Mouse (Mus musculus) kidney, adult 18-20 months (tissue): ENCODE measurements at regions not wholly inside any gene's neighbourhood (a gene's known extent, or its start where the extent isn't known, plus 50 kb on each side); places are given as distances from the start of the nearest gene placed in this dataset.
A peak's percentile ranks its signal among the peaks of the same experiment; 100 is the strongest.
"Not testable (repeated sequence)": the region's sequence is repeated elsewhere in the genome, so short reads cannot be mapped to it uniquely, and the experiment has no call there.

Experiments
- DNase-seq: peaks from one replicate; pipeline ENCODE4 v3.0.0; 2021

DNA sequence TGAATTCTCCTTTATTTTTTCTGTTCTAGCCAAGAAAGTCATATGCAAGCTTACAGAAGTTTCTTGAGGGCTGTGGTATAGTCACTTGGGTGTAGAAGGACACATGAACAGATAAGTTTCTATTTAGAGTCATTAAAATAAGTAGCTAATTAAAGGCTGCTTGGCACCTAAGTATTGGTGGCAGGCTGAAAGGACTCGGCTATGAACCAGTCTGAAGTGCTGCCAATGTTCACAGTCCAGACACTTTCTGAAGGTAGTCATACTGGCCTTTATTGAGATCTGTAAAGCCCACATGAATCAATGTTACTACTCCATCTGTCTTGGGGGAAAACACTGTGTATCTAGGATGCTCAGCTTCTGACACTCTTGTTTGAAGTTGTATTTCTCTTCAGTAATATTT is 269.8 kb upstream of the Mpdz start:
- no peak for DNase-seq

DNA sequence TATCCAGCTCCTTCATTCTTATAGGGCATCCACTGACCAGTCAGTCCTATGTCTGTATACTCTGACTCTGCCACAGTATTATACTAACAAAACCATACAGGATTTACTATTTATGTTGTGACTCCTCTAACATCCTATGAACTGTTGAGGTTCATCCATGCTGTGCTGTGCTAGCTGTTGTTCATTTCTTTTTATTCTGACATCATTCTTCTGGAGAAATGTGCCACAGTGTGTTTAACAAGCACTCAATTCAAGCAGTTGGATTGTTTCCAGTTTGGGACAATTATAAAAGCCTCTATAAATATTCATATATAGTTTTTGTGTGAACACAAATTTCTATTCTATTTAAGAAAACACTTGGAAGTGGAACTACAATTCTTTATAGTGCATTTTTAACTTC is 252.6 kb upstream of the Mpdz start:
- DNase-seq = no peak

DNA sequence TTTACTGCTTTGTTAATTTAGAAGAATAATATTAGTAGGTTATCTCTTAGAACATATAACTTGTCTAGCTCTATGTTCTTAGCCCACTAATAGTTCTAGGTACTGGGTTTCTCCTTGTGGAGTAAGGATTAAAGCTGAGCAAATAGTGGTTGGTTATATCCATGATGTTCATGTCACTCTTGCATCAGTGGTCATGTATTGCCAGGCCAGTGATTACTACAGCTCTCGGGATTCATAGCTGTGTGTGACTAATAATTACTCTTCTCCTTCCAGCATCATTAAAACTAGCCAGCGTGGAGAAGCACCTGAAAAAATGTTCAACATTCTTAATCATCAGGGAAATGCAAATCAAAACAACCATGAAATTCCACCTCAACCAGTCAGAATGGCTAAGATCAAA is 234.6 kb upstream of the Mpdz start:
- no peak for DNase-seq

DNA sequence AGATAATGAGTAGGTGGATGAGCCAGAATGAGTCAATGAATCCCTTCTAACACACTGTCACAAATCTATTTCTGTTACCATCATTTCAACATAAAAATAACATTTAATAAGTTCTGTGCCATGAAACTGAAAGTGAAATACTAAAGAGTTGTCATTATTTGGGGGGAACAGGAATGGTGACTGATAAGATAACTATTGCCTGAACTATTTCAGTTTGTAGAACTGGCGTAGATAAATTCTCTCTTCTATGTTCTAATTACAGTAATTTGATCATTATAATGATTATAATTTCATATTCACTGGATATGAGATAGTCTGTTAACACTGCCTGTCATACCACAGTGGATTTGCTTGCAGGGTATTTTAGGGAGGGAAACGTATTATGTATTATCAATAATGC is 232.3 kb upstream of the Mpdz start:
- DNase-seq = no peak

DNA sequence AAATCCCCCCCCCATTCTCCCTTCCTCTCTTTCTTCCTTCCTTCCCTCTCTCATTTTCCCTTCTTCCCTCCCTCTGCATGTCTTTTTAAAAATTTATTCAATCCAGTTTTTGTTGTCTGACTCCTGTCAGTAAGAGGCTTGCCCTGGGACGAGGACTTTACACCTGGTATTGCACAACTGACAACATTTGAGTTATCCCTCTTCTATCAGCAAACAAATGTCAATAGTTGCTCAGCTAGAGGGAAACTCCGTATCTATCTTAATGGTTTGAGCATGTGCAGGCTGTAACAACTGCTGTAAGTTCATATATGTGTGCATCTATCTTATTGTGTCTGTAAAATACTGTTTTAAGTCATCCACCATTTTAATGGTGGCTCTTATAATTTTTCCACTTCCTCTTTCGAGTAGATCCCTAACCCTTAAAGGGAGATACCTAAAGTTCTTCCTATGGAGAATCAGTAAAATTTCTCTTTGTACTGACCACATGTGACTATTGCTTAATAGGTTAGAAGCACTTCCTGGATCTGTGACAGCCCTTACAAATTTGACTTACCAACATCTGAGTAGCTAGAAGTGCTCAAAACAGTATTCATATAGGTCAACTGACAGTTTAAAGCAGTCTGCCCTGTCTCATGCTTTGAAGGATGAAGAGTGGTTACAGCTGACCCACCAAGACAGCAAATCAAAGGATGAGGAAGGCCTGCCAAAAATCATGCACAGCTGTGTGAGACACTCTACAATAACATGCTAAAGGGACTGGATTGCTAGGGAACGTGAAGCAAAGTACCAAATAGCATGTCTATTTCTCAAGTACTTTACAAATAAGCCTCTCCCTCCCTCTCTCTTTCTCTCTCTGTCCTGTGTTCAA is 231.0 kb upstream of the Mpdz start:
- no peak for DNase-seq

DNA sequence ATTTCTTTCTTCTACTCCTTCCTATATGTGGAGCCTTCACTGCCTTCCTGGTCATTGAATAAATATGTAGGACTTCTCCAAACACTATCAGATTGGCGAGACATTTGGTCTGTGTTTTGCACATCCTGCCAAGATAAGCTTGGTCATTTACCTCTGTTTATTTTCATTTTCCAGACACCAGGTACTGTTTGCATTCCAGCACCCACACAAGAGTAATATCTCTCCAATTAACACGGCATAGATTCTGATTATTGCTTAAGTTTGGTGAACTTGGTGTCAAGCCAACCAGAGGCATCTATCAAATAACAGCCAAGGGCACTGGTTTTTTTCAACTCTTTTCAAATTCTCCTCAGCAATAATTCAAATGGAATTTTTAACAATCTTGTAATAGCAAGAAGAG is 229.4 kb upstream of the Mpdz start:
- DNase-seq = no peak

DNA sequence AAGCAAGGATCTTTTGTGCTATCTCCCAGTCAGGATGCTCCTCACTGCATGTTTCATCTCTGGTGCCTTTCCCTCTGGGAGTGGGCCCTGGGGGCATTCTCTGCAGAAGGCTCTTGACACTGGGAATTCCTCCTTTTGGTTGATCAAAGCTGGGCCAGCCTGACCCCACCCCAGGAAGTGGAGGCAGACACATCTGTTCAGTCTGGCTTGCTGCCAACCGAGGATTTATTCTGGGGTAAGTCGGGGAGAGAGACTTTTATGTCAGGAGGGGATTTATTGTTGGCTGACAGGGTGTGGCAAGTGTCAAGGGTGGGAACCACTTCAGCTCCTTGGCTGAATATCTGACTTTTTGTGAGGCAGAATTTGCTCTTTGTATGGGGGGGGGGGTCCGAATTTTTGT is 226.6 kb upstream of the Mpdz start:
- no peak for DNase-seq

DNA sequence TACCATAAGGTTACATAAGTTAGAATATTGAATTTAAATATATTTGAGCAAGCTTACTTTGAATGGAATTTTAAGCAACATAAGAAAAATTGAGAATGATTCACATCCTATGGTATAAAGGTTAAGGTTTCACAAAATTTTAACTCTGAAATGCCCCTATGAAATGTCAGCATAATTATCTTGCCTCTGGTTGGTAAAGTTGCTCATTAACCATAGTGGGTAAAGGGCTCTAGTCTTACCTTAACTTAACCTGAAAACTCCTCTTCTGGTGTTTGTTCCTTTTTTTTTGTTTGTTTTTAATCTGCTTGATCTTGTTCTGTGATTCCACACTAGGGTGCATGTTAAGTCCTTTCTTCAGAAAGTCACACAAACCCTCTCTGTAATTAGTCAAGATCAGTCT is 218.5 kb upstream of the Mpdz start:
- no peak for DNase-seq

DNA sequence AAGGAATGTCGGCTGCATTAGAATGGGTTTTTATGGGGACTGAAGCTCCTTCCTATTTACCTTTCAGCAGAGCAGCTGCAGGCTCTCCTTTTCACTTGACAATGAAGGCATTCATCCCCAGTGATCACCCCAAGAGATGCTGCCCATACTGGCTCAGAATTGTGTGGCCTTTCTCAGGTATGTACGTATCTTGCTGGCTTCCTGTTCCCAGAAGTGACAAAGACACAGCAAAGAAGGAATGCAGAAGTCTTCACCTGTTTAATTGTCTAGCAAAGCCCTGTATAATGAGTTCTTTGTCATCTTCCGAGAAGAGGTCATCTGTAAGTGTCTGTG is 185.8 kb upstream of the Mpdz start:
- DNase-seq = no peak

DNA sequence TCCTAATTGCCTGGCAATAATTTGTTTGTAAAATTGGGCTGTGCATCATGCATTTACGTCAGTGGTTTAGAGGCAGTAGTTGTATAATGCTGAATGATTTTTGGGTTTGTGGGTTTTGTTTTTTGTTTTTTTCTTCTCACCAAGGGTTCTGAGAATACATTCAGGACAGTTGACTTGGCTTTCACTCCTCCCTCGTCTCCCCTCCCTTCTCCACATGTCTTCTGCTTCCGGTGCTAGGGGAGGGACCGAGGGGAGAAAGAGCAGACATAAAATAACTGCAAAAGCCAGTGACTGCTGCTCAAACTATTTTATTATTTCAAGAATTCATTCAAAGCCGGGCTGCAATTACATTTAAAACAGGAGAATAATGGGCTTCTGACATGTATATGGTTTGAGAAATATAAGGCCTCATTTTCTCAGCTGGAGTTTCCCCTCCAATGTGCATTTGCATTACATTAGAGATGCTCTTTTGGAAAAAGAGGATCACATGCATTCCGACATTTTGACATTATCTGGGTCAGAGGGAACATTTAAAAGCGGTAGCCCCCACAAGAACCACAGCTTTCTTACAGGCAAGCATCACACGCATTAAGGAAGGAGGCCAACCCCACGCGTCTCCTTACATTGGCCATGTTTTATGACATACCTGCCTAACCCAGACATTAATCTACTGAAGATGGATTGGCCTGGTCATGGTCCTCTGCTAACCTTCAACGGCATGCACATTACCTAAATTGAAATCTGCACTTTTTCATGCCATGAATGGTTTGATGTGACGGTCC is 185.3 kb upstream of the Mpdz start:
- no peak for DNase-seq

DNA sequence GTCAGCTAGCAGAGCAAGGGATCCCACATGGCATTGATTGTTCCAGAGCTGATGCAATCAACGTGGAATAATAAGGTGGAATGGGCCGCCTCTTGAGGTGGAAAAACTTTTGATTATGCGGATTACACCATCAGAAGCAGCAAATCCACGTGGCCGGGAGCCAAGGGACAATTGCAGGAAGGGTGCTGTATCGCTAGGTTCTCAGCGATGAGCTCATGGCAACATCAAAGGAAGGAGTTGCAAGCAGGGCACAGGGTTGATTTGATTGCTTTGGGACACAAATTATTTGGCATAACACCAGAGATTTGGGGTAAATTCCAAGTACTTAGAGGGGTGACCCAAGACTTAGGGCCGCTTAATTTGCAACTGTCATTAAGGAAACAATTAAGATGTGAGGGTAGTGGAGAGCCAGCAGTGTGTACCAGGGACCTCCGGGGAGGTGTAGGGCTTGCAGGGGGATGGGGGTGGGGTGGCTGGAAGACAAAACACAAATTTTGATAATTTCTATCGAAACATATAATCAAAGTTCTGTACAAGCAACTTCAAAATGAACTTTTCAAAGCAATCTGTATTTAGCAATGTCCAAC is 182.8 kb upstream of the Mpdz start:
- no peak for DNase-seq

DNA sequence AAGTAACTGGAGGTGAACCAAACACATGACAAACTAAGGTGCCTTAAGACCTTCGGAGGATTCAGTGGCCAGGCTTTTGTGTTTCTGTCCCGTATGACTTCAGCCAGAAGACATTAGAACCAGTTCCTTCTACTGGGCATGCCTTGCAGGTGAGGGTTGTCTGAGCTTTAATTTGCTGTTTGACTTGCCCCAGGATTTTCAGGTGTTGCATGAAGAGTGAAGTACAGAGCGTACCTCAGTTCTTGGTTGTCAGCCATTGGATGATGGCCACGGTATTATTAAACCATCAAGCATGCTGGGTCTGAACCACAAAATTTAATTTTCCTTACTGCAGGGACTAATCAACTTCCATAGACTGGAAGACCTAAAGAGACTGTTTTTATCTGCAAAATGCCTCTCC is 181.5 kb upstream of the Mpdz start:
- DNase-seq = no peak

DNA sequence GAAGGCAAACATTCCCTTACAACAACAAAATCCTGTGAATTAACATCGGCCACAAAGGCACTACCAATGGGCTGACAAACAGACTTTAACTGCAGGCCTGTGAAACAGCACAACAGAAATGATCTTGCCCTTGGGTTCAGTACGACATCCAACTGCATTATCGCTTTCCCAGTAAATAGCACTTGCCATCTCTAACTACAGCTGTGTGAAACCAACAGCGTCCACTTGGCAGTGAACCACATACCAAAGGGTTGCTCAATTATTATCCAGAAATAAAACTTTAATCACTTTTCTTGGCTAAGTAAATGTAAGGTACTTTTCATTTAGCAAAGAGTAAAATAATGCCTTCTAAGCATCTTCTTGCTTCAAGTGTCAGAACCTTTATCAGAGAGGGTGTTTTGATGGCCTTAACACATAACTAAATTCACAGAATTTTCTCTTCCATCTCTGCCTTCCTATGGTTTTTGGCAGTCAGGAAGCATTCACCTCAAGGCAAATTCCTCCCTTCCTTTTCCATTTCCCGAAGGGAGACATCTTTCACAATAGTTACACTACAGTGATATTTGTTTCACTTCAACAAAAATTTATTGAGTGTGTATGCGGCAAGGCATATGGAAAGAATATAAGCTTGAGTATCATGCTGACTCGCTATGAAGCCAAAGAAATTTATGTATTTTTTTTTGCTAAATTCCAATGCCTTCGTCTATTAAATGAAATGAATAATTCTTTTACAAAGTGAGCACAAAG is 178.9 kb upstream of the Mpdz start:
- peak; percentile 21 for DNase-seq

DNA sequence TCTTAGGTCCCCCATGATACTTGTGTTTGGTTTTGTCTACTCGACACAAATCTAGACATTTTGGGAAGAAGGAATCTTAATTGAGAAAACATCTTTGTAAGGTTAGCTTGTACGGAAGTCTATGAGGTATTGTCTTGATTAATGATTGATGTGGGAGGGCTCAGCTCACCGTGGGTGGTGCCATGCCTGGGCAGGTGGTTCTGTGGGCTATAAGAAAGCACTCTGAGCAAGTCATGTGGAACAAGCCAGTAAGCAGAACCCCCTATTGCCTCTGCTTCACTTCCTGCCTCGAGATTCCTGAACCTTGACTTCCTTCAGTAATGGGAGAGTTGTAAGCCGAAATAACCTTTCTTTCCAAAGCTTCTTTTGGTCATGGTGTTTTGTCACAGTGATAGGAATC is 174.6 kb upstream of the Mpdz start:
- DNase-seq = peak; percentile 12

DNA sequence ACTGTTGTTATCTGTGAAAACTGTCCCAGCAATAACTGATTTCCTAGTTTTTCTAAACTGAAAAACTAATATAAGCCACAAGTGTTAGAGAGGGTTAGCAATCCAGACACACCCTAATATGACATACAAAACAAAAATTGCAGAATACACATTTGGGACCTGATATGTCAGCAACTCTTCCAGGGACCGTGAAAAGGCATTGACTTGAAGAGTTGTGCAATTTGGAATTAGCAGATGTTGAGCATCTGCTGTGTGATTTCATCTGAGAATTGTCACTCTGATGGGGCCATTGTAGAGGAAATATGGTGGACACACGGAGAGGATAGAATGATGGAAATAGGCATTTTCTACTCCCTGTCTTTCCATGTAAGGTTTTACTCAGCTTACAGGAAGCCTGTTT is 168.6 kb upstream of the Mpdz start:
- DNase-seq = no peak

DNA sequence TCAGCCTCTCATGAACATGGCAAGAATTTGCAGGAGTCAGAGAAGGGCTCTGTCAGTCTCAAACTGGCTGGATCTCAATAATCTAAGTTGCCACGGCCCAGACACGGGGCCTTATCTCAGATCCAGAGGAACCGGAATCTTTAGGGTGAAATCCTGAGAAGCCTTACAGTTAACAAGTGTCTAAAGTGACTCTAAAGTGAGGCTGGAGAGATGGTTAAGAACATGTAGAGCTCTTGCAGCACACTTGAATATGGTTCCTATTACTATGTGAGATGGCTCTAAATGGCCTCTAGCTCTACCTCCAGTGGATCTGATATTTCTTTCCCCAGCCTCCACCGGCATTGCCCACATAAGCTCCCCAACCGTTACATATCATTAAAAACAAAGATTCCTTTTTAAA is 157.8 kb upstream of the Mpdz start:
- no peak for DNase-seq

DNA sequence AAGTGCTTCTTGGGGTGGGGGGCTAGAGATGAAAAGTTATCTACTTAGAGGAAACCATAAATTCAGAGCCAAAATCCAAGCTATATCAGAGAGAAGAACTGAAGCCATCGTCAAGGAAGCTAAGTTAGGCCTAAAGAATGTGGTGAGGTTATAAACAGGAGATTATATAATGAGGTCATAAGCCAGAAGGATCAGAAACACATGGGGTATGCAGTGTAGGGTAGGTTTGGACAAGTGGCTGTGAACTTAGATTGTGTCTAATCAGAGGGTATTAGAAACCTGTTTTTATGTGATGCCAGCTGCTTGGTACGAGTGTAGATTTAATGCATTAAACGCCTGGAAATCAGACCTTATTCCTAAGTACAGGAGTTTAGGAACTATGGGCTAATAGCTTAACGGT is 154.8 kb upstream of the Mpdz start:
- no peak for DNase-seq

DNA sequence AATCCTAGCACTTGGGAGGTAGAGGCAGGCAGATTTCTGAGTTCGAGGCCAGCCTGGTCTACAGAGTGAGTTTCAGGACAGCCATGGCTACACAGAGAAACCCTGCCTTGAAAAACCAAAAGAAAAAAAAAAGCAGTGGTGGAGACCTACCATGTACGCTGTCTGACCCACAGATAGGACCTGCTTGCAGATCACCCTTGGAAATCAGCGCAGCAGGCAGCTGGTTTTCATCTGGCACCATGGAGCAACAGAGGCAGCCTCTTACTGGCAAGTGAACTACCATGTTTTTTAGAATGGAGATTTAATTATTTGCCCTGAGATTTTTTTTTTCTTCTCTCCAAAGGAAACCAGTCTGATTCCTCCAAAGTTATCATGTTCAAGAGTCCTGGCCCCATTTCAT is 150.8 kb upstream of the Mpdz start:
- not testable (repeated sequence) for DNase-seq

DNA sequence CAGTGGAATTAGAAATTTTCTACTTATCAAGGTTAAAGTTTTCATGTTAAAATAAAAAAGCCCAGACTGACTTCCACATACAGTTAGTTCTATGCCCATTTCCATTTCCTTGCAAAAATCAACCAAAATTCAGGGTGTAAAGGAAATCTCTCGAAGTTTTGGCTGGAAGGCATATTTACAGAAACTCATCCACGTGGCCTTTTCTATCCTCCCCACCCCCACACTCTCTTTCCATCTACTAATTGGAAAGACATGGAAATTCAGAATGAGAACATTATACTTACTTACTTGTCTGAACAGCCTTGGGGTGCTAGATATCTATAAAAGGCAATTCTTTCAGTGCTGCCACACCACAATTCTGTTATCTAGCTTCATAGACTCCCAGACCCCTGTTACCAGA is 139.9 kb upstream of the Mpdz start:
- no peak for DNase-seq

DNA sequence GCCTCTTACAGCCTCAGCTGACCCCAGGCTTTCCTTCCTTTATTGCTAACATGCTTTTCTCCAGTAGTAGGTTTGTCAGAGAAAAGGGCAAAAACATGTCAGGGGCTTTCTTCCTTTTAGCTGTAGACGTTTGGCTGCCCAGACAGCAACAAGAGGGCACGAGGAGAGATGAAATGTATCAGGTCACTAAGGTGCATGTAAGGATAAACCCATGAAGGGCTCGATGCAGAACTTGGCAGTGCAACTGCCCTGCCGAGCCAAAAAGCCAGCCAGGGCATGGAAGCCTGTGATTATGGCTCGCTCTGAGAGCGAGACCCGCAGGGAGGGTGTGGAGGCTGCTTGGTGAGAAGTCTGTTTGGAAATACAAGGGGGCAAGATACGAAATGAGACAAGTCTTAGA is 137.9 kb upstream of the Mpdz start:
- DNase-seq = no peak

DNA sequence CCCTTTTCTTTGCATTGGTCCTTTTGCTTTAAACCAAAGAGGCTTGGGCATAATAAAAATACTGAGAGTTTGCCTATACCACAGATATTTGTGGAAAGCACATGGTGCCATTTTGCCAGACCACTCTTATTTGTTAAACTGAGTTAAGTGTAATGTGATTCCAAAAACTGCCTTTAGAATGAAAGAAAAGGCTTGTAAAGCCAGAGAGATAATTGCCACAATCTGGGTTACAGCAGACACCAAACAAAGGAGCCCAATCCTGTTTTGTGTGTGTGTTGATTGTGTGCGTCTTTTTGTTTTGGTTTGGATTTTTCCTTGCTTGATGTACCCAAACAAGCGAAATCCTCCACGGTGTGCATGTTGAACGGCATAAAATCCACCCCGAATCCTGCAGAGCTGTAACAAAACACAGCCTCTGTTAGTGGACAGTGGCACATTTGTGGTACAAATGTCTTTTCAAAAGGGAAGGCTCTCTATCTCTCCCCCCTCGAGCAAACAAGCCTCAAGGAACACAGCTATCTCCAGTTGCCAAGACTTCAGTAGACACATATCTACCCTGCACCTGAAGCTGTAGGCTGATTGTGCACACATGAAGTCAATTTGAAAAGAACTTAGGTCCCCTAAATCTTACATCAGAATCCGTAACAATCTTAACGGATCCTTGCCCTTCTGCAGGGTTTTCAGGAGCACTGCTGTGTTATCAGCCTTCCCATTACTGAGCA is 136.9 kb upstream of the Mpdz start:
- DNase-seq = no peak

DNA sequence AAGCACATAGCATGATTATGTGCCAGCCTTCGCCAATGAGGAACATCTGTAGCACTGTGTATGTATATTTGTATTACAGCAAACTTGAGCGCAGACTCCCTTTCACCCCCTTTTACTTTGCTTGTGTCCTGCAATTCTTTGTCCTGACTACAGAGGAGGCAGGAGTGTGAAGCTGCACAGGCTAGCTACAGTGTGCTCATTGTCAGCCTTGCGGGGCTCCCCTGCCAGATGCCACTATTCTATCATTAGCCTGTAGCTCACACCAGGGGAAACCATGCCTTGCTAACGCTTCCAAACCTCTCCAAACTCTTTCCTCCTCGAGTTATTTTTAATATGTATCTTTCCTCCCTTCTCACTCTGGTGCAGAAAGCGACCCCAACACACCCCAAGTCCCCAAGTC is 136.4 kb upstream of the Mpdz start:
- no peak for DNase-seq

DNA sequence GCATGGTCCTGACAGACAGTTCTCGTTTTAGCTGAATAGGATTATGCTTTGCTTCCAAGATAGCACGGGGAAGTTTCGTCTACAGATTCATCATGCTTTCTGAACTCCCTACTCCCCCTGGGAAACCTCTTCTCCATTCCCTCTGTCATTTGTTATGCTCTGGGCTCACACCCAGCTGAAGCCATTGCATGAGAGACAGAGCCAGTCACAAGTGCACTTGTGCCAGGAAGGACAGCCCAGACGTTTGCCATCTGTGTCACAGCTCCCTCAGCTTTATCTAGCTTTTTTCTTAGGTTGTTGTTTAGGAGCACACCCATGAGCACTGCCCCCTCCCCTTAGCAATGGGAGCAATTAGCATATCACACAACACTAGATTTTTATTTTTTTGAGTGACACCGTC is 131.2 kb upstream of the Mpdz start:
- DNase-seq = no peak
